Mouse (Mus musculus) midbrain, embryonic 12.5 days (tissue): ENCODE results near the gene Gm42688. TPM values are rescaled to one million over a fixed set of nuclear protein-coding genes. Genes with fewer than 3 reads are reported as not detected.

Experiments used
- ATAC-seq: fragments of 200-750 bp; cut with Nextera tagmentation; 2 replicates; pipeline ENCODE4 v1.8.0; 2017; ENCODE audit warnings: low read depth, moderate TSS enrichment, moderate library complexity; ENCODE audit not compliant: low FRiP score
- H3K27ac ChIP-seq: fragments of 300-500 bp; sonication (generic); replicated peaks from 2 replicates; pipeline ENCODE4 v1.5.1; 2016; ENCODE audit warnings: mild to moderate bottlenecking
- H3K27me3 ChIP-seq: fragments of 300-500 bp; sonication (generic); 2 replicates; pipeline ENCODE4 v1.6.1; 2016; ENCODE audit warnings: mild to moderate bottlenecking
- H3K36me3 ChIP-seq: fragments of 300-500 bp; sonication (generic); 2 replicates; pipeline ENCODE4 v1.6.1; 2016
- H3K4me1 ChIP-seq: fragments of 300-500 bp; sonication (generic); 2 replicates; pipeline ENCODE4 v1.6.1; 2016
- H3K4me2 ChIP-seq: fragments of 300-500 bp; sonication (generic); replicated peaks from 2 replicates; pipeline ENCODE4 v1.6.1; 2016; ENCODE audit warnings: mild to moderate bottlenecking, moderate library complexity
- H3K4me3 ChIP-seq: fragments of 300-500 bp; sonication (generic); 2 replicates; pipeline ENCODE4 v1.5.1; 2016; ENCODE audit warnings: mild to moderate bottlenecking
- H3K9ac ChIP-seq: fragments of 300-500 bp; sonication (generic); replicated peaks from 2 replicates; pipeline ENCODE4 v1.6.1; 2016; ENCODE audit warnings: mild to moderate bottlenecking, moderate library complexity
- H3K9me3 ChIP-seq: fragments of 300-500 bp; sonication (generic); 2 replicates; pipeline ENCODE4 v1.6.1; 2016; ENCODE audit warnings: mild to moderate bottlenecking
- WGBS: fragments of 180-500 bp; shearing (Covaris S2); methylation state at CpG from one replicate; pipeline ENCODE4 v1.1.7; 2016; 5-methylcytosine and 5-hydroxymethylcytosine counted together
- polyA plus RNA-seq: library from polyadenylated mRNA; unstranded; fragments of >200 nt; fragmentation: Nextera tagmentation; extraction: Ambion mirVana; gene quantifications from 2 replicates; pipeline ENCODE4 v1.2.1, GENCODE M21; 2016

Gm42688 gene
- 3.9 and 4.3 TPM in 2 replicates for polyA plus RNA-seq

- Histone ChIP-seq H3K9ac (peak within 1 kb of the TSS; percentile 81), H3K4me2 (peak within 1 kb of the TSS; percentile 100), H3K27me3 (peaks cover 24% of the 10 kb centered on the region), H3K9me3 (no peaks in the 10 kb centered on the region), H3K36me3 (no peaks in the 10 kb centered on the region), H3K4me3 (peak within 1 kb of the TSS; percentile 75), H3K27ac (peak within 1 kb of the TSS; percentile 81), H3K4me1 (peaks cover 14% of the 10 kb centered on the region)
- peak; percentile 84 for ATAC-seq
- 1% methylated on average over 25 of the region's 25 CpGs for WGBS
Observed at GRCm38 (mm10) chr6:83101316-83101687, at the start of gene Gm42688, which contains the start of gene Ccdc142. TSS of gene Gm42688 (plus strand) at chr6:83101617. TSS of gene Ccdc142 (plus strand) at chr6:83101601.

GRCm38 (mm10) chr6:83053136-83053960 is 48.1 kb upstream of the Gm42688 start:
- H3K36me3 ChIP-seq: peaks cover 34% of the 10 kb centered on the region
- 3% methylated on average over 26 of the region's 26 CpGs for WGBS
- peak overlapping the region; percentile 65 for H3K4me3 ChIP-seq
- no peaks in the 10 kb centered on the region for H3K9me3 ChIP-seq
- H3K4me1 ChIP-seq: peaks cover 26% of the 10 kb centered on the region
- H3K4me2 ChIP-seq: peak overlapping the region; percentile 92
- H3K27me3 ChIP-seq: no peaks in the 10 kb centered on the region
- peak overlapping the region; percentile 77 for H3K9ac ChIP-seq
- no peak for ATAC-seq
- H3K27ac ChIP-seq: peak overlapping the region; percentile 83

GRCm38 (mm10) chr6:83054074-83054851 is 47.2 kb upstream of the Gm42688 start, which contains the start of gene Aup1:
TSS of gene Aup1 (plus strand) at chr6:83054521.
- peak within 1 kb of the TSS; percentile 65 for H3K4me3 ChIP-seq
- H3K27me3 ChIP-seq: peaks cover 1% of the 10 kb centered on the region; the same call in 1 of the 2 replicates
- peaks cover 26% of the 10 kb centered on the region for H3K4me1 ChIP-seq
- ATAC-seq: peak; percentile 98
- H3K9ac ChIP-seq: peak within 1 kb of the TSS; percentile 77
- WGBS: 1% methylated on average over 64 of the region's 64 CpGs
- H3K27ac ChIP-seq: peak within 1 kb of the TSS; percentile 83
- H3K4me2 ChIP-seq: peak within 1 kb of the TSS; percentile 92
- peaks cover 34% of the 10 kb centered on the region for H3K36me3 ChIP-seq
- H3K9me3 ChIP-seq: no peaks in the 10 kb centered on the region

- H3K9ac ChIP-seq: peak within 1 kb of the TSS; percentile 77
- H3K4me3 ChIP-seq: peak within 1 kb of the TSS; percentile 65
- peak within 1 kb of the TSS; percentile 83 for H3K27ac ChIP-seq
- no peaks in the 10 kb centered on the region for H3K9me3 ChIP-seq
- no peak; the same call in 1 of the 2 replicates for ATAC-seq
- under 1% methylated on average over 45 of the region's 50 CpGs for WGBS
- H3K4me1 ChIP-seq: peaks cover 26% of the 10 kb centered on the region
- peaks cover 5% of the 10 kb centered on the region; the same call in 1 of the 2 replicates for H3K27me3 ChIP-seq
- H3K4me2 ChIP-seq: peak within 1 kb of the TSS; percentile 92
- peaks cover 34% of the 10 kb centered on the region for H3K36me3 ChIP-seq
Observed at GRCm38 (mm10) chr6:83054871-83055431, 46.5 kb upstream of the Gm42688 start, which contains the start of gene Htra2. TSS of gene Htra2 (minus strand) at chr6:83055273.

- no peak within 1 kb of the TSS for H3K27ac ChIP-seq
- H3K9ac ChIP-seq: 0 out of 2 replicates have a peak within 1 kb of the TSS, but pooled peaks have one; percentile 31
- no peak within 1 kb of the TSS for H3K4me3 ChIP-seq
- no peaks in the 10 kb centered on the region for H3K9me3 ChIP-seq
- peaks cover 34% of the 10 kb centered on the region for H3K27me3 ChIP-seq
- WGBS: 48% methylated on average over 3 of the region's 3 CpGs
- no peak for ATAC-seq
- H3K4me2 ChIP-seq: no peak within 1 kb of the TSS
- H3K4me1 ChIP-seq: peaks cover 20% of the 10 kb centered on the region
- H3K36me3 ChIP-seq: peaks cover 19% of the 10 kb centered on the region
Observed at GRCm38 (mm10) chr6:83057790-83058189, 43.6 kb upstream of the Gm42688 start, which contains the start of gene Dqx1. TSS of gene Dqx1 (plus strand) at chr6:83057844.

GRCm38 (mm10) chr6:83058725-83059124 is 42.7 kb upstream of the Gm42688 start:
- Histone ChIP-seq H3K36me3 (peaks cover 19% of the 10 kb centered on the region), H3K4me2 (no peak overlapping the region), H3K9me3 (no peaks in the 10 kb centered on the region), H3K9ac (0 out of 2 replicates have a peak overlapping the region, but pooled peaks have one; percentile 31), H3K4me3 (no peak overlapping the region), H3K4me1 (peaks cover 11% of the 10 kb centered on the region), H3K27me3 (peaks cover 43% of the 10 kb centered on the region), H3K27ac (no peak overlapping the region)
- ATAC-seq: no peak
- 64% methylated on average over 2 of the region's 2 CpGs for WGBS

- Histone ChIP-seq H3K36me3 (no peaks in the 10 kb centered on the region), H3K9me3 (no peaks in the 10 kb centered on the region), H3K4me2 (no peak overlapping the region), H3K4me1 (peaks cover 16% of the 10 kb centered on the region), H3K9ac (no peak overlapping the region), H3K4me3 (no peak overlapping the region), H3K27ac (no peak overlapping the region), H3K27me3 (peaks cover 100% of the 10 kb centered on the region)
- WGBS: 36% methylated on average over 8 of the region's 8 CpGs
- no peak for ATAC-seq
Observed at GRCm38 (mm10) chr6:83065995-83066394, 35.4 kb upstream of the Gm42688 start.

GRCm38 (mm10) chr6:83066441-83066840 is 35.0 kb upstream of the Gm42688 start:
- 19% methylated on average over 6 of the region's 6 CpGs for WGBS
- peaks cover 100% of the 10 kb centered on the region for H3K27me3 ChIP-seq
- H3K9me3 ChIP-seq: no peaks in the 10 kb centered on the region
- H3K4me3 ChIP-seq: no peak overlapping the region
- no peaks in the 10 kb centered on the region for H3K36me3 ChIP-seq
- no peak overlapping the region for H3K27ac ChIP-seq
- no peak overlapping the region for H3K4me2 ChIP-seq
- peaks cover 20% of the 10 kb centered on the region for H3K4me1 ChIP-seq
- ATAC-seq: no peak
- no peak overlapping the region for H3K9ac ChIP-seq

GRCm38 (mm10) chr6:83068221-83068620 is 33.2 kb upstream of the Gm42688 start:
- no peaks in the 10 kb centered on the region for H3K9me3 ChIP-seq
- H3K36me3 ChIP-seq: no peaks in the 10 kb centered on the region
- no peak for ATAC-seq
- WGBS: under 1% methylated on average over 8 of the region's 8 CpGs
- peaks cover 23% of the 10 kb centered on the region for H3K4me1 ChIP-seq
- H3K27ac ChIP-seq: no peak overlapping the region
- no peak overlapping the region for H3K9ac ChIP-seq
- H3K27me3 ChIP-seq: peaks cover 100% of the 10 kb centered on the region
- H3K4me2 ChIP-seq: no peak overlapping the region
- no peak overlapping the region for H3K4me3 ChIP-seq

- peaks cover 100% of the 10 kb centered on the region for H3K27me3 ChIP-seq
- H3K9me3 ChIP-seq: no peaks in the 10 kb centered on the region
- peaks cover 23% of the 10 kb centered on the region for H3K4me1 ChIP-seq
- H3K36me3 ChIP-seq: no peaks in the 10 kb centered on the region
- ATAC-seq: no peak
- H3K27ac ChIP-seq: no peak overlapping the region
- no peak overlapping the region for H3K9ac ChIP-seq
- H3K4me3 ChIP-seq: peak overlapping the region; percentile 22
- WGBS: under 1% methylated on average over 80 of the region's 81 CpGs
- peak overlapping the region; percentile 25 for H3K4me2 ChIP-seq
Observed at GRCm38 (mm10) chr6:83068706-83069487, 32.5 kb upstream of the Gm42688 start.
